Mouse (Mus musculus) G1E (cell line): ENCODE measurements around the gene Hist2h4. TPM values are rescaled to one million over a fixed set of nuclear protein-coding genes. Genes with fewer than 3 reads are reported as not detected.
A peak's percentile ranks its signal among the peaks of the same experiment; 100 is the strongest.
"Not testable (repeated sequence)": the region's sequence is repeated elsewhere in the genome, so short reads cannot be mapped to it uniquely, and the experiment has no call there.

Experiments used
- ATAC-seq: 2 replicates; pipeline ENCODE4 v1.8.0; 2016; ENCODE audit warnings: mild to moderate bottlenecking; ENCODE audit not compliant: insufficient number of reproducible peaks, poor library complexity, low FRiP score, severe bottlenecking; ENCODE audit errors: extremely low read depth
- DNase-seq: peaks from one replicate; pipeline ENCODE4 v3.0.0; 2012; ENCODE audit warnings: low spot score
- H3K27me3 ChIP-seq: 2 replicates; pipeline ENCODE4 v1.6.1; 2012; ENCODE audit warnings: mild to moderate bottlenecking, low read length, inconsistent platforms; ENCODE audit not compliant: insufficient read depth
- H3K36me3 ChIP-seq: replicated peaks from 2 replicates; pipeline ENCODE3; 2012; ENCODE audit warnings: mild to moderate bottlenecking, inconsistent platforms
- H3K4me1 ChIP-seq: 2 replicates; pipeline ENCODE4 v1.6.1; 2012; ENCODE audit warnings: low read depth, low read length, inconsistent platforms, mixed read lengths; ENCODE audit not compliant: insufficient read depth
- H3K4me3 ChIP-seq: 2 replicates; pipeline ENCODE4 v1.5.1; 2012; ENCODE audit warnings: low read depth, mild to moderate bottlenecking, inconsistent platforms, low read length, moderate library complexity, mixed read lengths
- H3K9me3 ChIP-seq: replicated peaks from 2 replicates; pipeline ENCODE4 v1.6.1; 2012; ENCODE audit warnings: inconsistent platforms
- CTCF ChIP-seq: IDR thresholded peaks from 2 replicates; pipeline ENCODE4 v1.5.1; 2012; ENCODE audit warnings: low read depth, low read length, inconsistent platforms, mixed read lengths
- GATA1 ChIP-seq: IDR thresholded peaks from 2 replicates; pipeline ENCODE4 v1.6.1; 2012; ENCODE audit warnings: borderline replicate concordance, low read length, inconsistent platforms, mixed read lengths
- GATA2 ChIP-seq: IDR thresholded peaks from 2 replicates; pipeline ENCODE4 v1.6.1; 2012; ENCODE audit warnings: low read depth, low read length, inconsistent platforms, borderline replicate concordance
- POLR2AphosphoS5 ChIP-seq: IDR thresholded peaks from 2 replicates; pipeline ENCODE4 v1.6.1; 2012; ENCODE audit warnings: low read depth, low read length, inconsistent platforms; ENCODE audit not compliant: insufficient replicate concordance
- TAL1 ChIP-seq: conservative IDR thresholded peaks from 2 replicates; pipeline ENCODE4 v1.6.1; 2012; ENCODE audit warnings: low read depth, low read length, inconsistent platforms, mixed read lengths
- polyA plus RNA-seq: library from polyadenylated mRNA; stranded (reverse); fragments of >175 nt; gene quantifications from 2 replicates; pipeline ENCODE4 v1.2.3, GENCODE M21; 2012
- total RNA-seq, 2 experiments: library from RNA; stranded (forward) in 1 of 2; stranded (reverse) in 1 of 2; fragments of 200-1000 nt in 1 of 2; fragments of >200 nt in 1 of 2; fragmentation: Nextera tagmentation in 1 of 2; gene quantifications; 2 replicates each; pipeline ENCODE4 v1.2.3; 2014 to 2017

The Hist2h4 gene
- total and polyA plus RNA-seq, 3 experiments: 1.8 to 490 (median 93.8) TPM

DNA sequence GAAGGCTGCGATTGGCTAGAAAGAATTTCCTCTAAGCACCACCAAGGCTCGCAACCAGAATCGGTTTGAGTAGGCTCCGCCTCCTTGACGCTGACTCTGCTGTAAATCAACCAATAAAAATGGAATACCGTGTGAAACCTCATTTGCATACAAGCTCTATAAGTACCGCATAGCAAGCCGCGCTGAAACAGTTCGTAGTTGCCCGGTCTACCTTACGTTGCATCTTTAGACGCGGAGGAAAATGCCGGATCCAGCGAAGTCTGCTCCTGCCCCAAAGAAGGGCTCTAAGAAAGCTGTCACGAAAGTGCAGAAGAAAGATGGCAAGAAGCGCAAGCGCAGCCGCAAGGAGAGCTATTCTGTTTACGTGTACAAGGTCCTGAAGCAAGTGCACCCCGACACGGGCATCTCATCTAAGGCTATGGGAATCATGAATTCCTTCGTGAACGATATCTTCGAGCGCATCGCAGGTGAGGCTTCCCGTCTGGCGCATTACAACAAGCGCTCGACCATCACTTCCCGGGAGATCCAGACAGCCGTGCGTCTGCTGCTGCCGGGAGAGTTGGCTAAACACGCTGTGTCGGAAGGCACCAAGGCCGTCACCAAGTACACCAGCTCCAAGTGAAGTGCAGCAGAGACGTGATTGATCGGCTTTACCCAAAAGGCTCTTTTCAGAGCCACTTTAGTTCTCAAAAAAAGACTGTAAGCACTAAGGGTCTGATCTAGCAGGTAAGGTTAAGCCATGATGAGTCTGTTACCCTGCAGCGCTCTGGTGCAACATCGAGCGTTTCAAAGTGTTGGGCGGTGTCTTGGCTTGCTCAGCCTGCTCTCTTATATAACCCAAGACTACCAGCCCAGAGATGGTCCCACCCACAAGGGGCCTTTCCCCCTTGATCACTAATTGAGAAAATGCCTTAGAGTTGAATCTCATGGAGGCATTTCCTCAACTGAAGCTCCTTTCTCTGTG, 6.7 kb upstream of the Hist2h4 start, which contains the start of gene Hist2h2bb:
TSS of gene Hist2h2bb (plus strand) at position 242 of the 964 bp plus-strand sequence.
- ATAC-seq (peak; percentile 79), DNase-seq (peak; percentile 86)
- Histone ChIP-seq H3K9me3 (no peaks in the 10 kb centered on the region), H3K4me3 (peak within 1 kb of the TSS; percentile 72), H3K36me3 (no peaks in the 10 kb centered on the region), H3K4me1 (peaks cover 33% of the 10 kb centered on the region), H3K27me3 (no peaks in the 10 kb centered on the region)
- no peak for TF ChIP-seq CTCF
- TF ChIP-seq POLR2AphosphoS5: peak; percentile 99

DNA sequence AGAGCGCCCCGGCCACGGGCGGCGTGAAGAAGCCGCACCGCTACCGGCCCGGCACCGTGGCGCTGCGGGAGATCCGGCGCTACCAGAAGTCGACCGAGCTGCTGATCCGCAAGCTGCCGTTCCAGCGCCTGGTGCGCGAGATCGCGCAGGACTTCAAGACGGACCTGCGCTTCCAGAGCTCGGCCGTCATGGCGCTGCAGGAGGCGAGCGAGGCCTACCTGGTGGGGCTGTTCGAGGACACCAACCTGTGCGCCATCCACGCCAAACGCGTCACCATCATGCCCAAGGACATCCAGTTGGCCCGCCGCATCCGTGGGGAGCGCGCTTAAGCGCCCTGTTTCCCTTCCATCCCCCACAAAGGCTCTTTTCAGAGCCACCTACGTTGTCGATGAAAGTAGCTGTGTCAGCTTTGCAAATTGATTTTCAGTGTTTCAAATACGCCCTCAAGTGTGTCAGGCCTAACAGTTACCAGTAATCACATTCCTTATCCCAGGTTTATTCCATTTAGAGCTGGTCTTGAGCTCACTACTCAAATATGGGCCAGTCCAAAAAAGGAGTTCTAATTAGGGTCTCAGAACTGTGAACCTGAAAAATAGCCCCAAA, 5.8 kb upstream of the Hist2h4 start:
- not testable (repeated sequence) for ATAC-seq

DNA sequence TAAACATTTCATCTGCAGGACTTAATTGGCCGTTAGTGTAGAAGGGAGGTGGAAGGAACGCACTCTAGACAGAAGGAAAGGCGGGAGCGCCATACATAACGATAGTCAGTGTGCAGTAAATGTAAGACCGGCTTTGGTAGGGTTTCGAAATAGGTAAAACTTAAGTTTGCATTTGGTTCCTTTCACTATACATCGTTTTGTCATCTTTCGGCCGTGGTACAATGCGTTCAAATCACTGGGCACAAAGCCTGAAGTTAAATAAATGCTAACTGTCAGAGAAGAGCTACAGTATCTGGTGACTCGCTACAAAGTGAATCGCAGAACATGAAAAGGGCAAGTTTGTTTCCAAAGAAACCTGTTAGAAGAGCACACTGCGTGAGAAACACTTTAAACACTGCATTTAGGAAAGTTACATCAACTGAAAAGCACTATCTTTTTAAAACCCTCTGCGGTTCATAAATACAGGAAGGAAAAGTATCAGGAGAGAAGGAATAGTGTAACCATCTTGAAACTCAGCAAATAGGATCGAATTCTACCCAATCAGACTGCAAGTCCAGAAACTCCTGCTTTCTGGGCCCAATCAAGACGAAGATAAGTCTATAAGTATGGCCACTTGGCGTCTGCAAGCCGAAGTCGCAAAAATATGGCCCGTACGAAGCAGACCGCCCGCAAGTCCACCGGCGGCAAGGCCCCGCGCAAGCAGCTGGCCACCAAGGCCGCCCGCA, 5.1 kb upstream of the Hist2h4 start, which contains the start of gene Hist2h3b:
TSS of gene Hist2h3b (plus strand) at position 604 of the 725 bp plus-strand sequence.
- no peaks in the 10 kb centered on the region for H3K9me3 ChIP-seq
- H3K27me3 ChIP-seq: no peaks in the 10 kb centered on the region
- DNase-seq: peak; percentile 58
- peaks cover 33% of the 10 kb centered on the region for H3K4me1 ChIP-seq
- H3K36me3 ChIP-seq: no peaks in the 10 kb centered on the region
- H3K4me3 ChIP-seq: peak within 1 kb of the TSS; percentile 72
- no peak for TF ChIP-seq GATA1
- TF ChIP-seq TAL1: no peak
- TF ChIP-seq CTCF: no peak
- no peak for TF ChIP-seq GATA2
- no peak; the same call in 1 of the 2 replicates for TF ChIP-seq POLR2AphosphoS5
- ATAC-seq: peak; percentile 41

More for the DNA sequence above, 5.8 kb upstream of the Hist2h4 start:
- peak; percentile 87; the same call in 1 of the 2 replicates for TF ChIP-seq POLR2AphosphoS5
- Histone ChIP-seq H3K4me3 (peak overlapping the region; percentile 72), H3K4me1 (peaks cover 35% of the 10 kb centered on the region)
- H3K36me3 ChIP-seq, DNase-seq, H3K27me3 ChIP-seq, H3K9me3 ChIP-seq: not testable (repeated sequence)

DNA sequence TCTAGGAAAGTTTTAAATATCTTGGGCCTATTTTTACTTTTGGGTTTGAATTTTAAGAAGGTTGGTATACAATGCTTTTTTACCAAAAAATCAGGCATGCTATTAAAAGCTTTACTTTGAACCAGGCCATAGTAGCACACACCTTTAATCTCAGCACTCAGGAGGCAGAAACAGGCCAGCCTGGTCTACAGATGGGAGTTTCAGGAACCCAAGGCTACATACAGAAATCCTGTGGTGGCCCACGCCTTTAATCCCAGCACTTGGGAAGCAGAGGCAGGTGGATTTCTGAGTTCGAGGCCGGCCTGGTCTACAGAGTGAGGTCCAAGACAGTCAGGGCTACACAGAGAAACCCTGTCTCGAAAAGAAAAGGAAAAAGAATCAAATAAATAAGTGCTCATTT, 4.4 kb upstream of the Hist2h4 start:
- DNase-seq (no peak), ATAC-seq (no peak)
- Histone ChIP-seq H3K4me3 (no peak overlapping the region), H3K27me3 (no peaks in the 10 kb centered on the region), H3K4me1 (peaks cover 39% of the 10 kb centered on the region), H3K9me3 (no peaks in the 10 kb centered on the region), H3K36me3 (no peaks in the 10 kb centered on the region)
- TF ChIP-seq POLR2AphosphoS5: no peak
- no peak for TF ChIP-seq TAL1

DNA sequence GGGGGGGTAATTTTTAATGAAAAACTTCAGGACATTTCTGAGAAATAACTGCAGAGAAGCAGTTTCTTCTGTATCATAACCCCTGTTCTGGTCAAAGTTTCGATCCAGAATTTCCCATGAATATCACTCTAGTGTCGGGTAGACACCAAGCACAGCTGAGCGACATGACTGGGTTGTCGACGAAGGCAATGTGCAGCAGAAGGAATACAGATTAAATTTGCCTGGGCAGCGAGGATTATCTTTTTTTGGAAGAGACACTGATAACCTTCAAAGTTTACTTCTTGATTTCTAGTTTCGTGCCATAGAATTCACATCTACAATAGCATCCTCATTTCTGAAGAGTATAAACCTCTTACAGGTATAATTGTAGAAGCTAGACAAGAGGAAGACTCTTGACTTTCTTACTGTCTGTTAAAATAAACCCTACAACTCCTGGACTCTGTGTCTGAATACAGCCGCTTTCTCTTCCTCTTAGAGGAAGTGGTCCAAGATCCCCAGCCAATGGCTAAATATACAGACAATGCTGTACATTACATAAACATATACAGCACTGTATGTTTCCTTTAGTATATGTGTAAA, 3.1 kb upstream of the Hist2h4 start:
- TF ChIP-seq CTCF (no peak), GATA2 (no peak), POLR2AphosphoS5 (no peak), GATA1 (no peak), TAL1 (no peak)
- Histone ChIP-seq H3K9me3 (no peaks in the 10 kb centered on the region), H3K4me3 (no peak overlapping the region), H3K27me3 (no peaks in the 10 kb centered on the region), H3K36me3 (no peaks in the 10 kb centered on the region), H3K4me1 (peaks cover 51% of the 10 kb centered on the region)
- no peak for ATAC-seq
- no peak for DNase-seq

DNA sequence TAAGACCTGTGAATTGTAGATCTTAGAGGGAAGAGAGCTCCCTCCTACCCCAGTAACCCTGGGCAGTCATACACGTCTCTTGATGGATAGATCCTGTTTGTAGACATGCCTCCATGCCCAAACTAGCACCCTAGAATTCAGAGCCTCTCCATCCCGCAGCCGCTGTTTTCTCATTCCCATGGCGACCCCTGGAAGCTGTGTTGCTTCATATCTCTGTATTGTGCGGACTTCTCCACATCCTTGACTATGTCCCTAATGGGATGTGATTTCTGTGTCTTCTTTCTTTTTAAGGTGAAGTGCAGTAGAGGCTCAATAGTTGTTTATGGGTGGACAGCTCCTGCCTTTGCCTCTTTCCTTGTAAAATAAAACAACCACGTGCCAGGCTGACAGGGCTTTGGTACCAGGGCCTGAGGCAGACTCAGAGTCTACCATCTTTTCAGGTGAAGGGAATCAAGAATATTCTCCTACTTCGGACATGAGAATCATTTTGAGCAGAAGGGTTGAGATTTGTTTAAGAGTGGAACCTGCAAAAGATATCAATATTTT, 1.4 kb upstream of the Hist2h4 start:
- H3K4me1 ChIP-seq: peaks cover 58% of the 10 kb centered on the region
- peak overlapping the region; percentile 75; the same call in 1 of the 2 replicates for H3K4me3 ChIP-seq
- TF ChIP-seq GATA2 (no peak), CTCF (no peak), TAL1 (no peak), POLR2AphosphoS5 (no peak), GATA1 (no peak)
- DNase-seq (no peak), ATAC-seq (no peak)
- no peaks in the 10 kb centered on the region for H3K9me3 ChIP-seq
- no peaks in the 10 kb centered on the region for H3K27me3 ChIP-seq
- H3K36me3 ChIP-seq: no peaks in the 10 kb centered on the region
